Mouse (Mus musculus): ENCODE results near the gene Aldh4a1. TPM values are rescaled to one million over a fixed set of nuclear protein-coding genes. Genes with fewer than 3 reads are reported as not detected.

Gene Aldh4a1
- total and polyA plus RNA-seq, 2 experiments from 2014 or later = 25.2 to 30.0 TPM

DNA sequence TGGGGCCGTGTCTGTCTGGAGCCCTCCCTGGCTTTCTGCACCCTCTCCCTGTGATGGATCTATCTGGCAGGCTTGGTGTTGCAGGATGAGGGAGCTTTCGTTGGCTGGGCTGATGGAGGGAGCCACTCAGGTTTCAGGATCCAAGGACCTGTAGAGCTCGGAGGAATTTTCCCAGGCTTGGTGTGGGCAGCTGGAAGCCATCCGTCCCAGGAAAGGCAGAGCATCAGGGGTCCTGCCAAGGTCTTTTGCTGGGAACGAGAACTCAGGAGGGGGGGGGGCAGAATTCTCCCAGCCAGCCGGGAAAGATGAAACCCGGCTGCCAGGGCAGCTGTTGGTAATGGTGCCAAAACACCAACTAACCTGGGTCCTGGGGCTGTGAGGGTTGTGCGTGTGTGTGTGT, 75.9 kb downstream of the Aldh4a1 start:
- Histone ChIP-seq H3K27ac (ENCODE audit: low read depth, low read length) (no peak overlapping the region), H3K4me2 (ENCODE audit: low read depth, low read length, poor library complexity, severe bottlenecking) (no peak overlapping the region), H3K36me3 (ENCODE audit: insufficient read depth, low read length) (no peaks in the 10 kb centered on the region), H3K27me3 (ENCODE audit: insufficient read depth, low read length) (0 out of 2 replicates have a peak, but pooled peaks cover 2% of the 10 kb centered on the region), H3K9ac (replicated peaks; ENCODE audit: low read length, poor library complexity, severe bottlenecking) (no peak overlapping the region), H3K9me3 (ENCODE audit: low read length) (no peaks in the 10 kb centered on the region), H3K4me3 (ENCODE audit: low read depth, low read length) (no peak overlapping the region), H3K4me1 (ENCODE audit: insufficient read depth, low read length) (no peaks in the 10 kb centered on the region)
- DNase-seq (ENCODE audit: low spot score) = no peak
- ATAC-seq (ENCODE audit: low FRiP score) = no peak
- WGBS = 73% methylated on average over 8 of the region's 8 CpGs
- no peak for TF ChIP-seq CTCF (IDR thresholded peaks at IDR 0.05)

Small RNA genes lying within 50 kb of the gene (microRNA-seq; reads per million reads assigned to microRNA genes)
- gene Gm25571 (ENCODE audit: borderline number of aligned reads) (not detected), gene Mir7020 (ENCODE audit: borderline number of aligned reads) (not detected)

Other genes starting within 250 kb of the Aldh4a1 start
- gene Iffo2, start 92.3 kb upstream of the Aldh4a1 start, total RNA-seq (2014; rRNA removed) = 14.8 and 18.1 TPM in 2 replicates
- gene Iffo2, start 92.3 kb upstream of the Aldh4a1 start, polyA plus RNA-seq (2015; fragmentation: Nextera tagmentation; extraction: Ambion mirVana) = 4.3 and 5.8 TPM in 2 replicates
- not detected in 2 replicates for gene Gm21969, start 19.7 kb upstream of the Aldh4a1 start, total RNA-seq (2014; rRNA removed)
- gene Gm21969, start 19.7 kb upstream of the Aldh4a1 start, polyA plus RNA-seq (2015; fragmentation: Nextera tagmentation; extraction: Ambion mirVana) = not detected in 2 replicates
- gene Tas1r2, start 30.7 kb downstream of the Aldh4a1 start, total RNA-seq (2014; rRNA removed) = not detected in 2 replicates
- not detected in 2 replicates for gene Tas1r2, start 30.7 kb downstream of the Aldh4a1 start, polyA plus RNA-seq (2015; fragmentation: Nextera tagmentation; extraction: Ambion mirVana)
- gene Pax7, start 210.7 kb downstream of the Aldh4a1 start, total RNA-seq (2014; rRNA removed) = 34.9 and 36.0 TPM in 2 replicates
- 3.0 and 3.4 TPM in 2 replicates for gene Pax7, start 210.7 kb downstream of the Aldh4a1 start, polyA plus RNA-seq (2015; fragmentation: Nextera tagmentation; extraction: Ambion mirVana)

All from midbrain, postnatal 0 days (tissue).